Mouse (Mus musculus) ovary, adult 18-20 months (tissue): ENCODE measurements around the gene Ptpdc1.

ENCODE experiments used
- DNase-seq: peaks from one replicate; pipeline ENCODE4 v3.0.0; 2022; ENCODE audit warnings: low spot score, mixed read lengths

Gene Ptpdc1

DNA sequence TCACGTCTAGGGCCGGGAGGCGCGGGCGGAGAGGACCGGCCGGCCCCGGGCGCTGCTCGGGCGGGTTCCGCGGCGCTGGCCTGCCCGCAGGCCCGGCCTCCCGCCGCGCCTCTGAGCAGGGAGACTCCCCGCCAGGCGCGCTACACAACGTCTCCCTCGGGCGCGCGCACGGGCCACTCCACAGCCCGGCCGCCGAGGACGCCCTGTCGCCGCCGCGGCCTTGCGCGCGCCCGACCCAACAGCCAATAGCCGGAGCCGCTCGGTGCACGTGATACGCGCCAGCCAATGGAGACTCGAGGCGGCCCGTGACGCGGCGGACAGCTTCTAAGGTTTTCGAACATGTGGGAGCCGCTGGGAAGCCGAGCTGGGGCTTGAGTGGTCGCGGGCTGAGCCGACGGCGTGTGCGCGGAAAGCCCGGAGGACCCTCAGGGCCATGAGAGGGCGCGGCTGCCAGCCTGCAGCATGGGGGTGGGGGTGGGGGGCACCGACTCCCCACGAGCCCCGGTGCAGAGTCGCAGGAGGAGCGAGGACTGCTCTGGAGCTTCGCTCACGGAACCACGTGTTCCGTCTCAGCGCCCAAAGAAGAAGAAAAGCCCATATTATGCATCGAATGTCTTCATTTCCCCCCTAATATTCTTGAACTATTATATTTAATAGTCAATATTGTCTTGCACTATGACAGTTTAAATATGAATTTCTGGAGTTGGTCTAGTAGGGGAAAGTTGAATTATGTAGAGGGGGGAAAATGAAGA is at the start of gene Ptpdc1:
Gene Ptpdc1, minus strand, starts transcription at position 232 of the 752 bp plus-strand sequence.
- DNase-seq: peak; percentile 93

DNA sequence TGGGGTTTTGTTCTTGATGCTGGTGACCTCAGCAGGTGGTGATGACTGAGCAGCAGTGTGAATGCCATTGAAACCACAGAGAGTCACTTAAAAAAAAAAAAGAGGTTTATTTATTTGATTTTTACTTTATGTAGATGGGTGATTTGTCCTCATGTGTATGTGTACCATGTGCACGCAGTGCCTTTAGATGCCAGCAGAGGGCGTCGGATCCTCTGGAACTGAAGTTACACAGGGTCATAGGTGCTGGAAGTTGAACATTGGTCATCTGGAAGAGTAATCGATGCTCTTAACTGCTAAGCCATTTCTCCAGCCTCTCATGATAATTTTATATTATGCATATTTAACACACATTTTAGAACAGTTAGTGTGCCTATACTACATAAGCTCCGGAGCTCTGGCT is 49.1 kb upstream of the Ptpdc1 start:
- DNase-seq: no peak

DNA sequence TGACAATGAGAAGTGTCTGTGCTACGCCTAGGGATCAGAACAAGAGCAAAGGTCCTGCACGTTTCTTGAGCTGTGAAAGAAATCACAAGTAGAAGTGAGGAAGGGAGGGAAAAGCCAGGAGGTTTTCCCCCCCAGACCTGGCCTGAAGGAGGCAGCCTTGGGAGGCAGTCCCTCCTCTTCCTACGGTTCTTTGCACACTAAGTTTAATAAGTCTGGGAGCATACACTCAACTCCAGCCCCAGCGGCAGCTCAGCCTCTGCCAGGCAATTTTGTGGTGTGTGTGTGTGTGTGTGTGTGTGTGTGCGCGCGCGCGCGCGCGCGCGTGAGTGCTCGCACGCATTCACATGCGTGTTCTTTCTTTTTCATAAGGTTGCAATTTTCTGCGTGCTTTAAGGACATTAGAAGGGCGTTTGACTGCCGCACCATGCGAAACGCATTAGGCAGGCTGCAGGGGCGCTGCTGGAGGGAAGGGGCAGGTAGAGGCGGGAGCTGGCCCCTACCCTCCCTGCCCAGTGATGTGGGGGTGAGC is 46.9 kb upstream of the Ptpdc1 start:
- DNase-seq: no peak

DNA sequence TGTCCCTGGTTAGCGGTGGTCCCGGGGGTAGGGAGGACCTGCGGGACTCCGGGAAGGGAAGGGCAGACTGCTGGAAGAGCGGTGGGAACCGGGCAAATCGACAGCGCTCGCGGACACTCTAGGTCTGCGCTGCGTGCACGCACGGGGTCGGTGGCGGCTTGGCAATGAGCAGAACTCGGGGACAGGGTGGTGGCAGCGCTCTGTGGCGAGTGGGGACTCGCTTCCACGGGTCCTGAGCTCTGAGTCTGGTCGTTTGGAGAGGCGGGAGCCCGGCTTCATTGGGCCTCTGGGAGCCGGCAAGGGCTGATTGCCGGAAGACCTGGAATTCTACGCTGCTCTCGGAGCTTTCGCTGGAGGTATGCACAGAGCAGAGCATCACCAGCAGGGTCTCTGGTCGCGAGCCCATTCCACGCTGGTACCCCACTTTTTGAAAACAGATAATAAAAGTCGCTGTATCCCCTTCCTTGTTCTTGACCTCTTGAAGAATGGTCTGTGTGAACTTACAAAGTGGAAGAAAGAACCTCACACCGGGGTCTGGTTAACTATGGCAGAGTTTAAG is 43.6 kb upstream of the Ptpdc1 start:
- DNase-seq: no peak

DNA sequence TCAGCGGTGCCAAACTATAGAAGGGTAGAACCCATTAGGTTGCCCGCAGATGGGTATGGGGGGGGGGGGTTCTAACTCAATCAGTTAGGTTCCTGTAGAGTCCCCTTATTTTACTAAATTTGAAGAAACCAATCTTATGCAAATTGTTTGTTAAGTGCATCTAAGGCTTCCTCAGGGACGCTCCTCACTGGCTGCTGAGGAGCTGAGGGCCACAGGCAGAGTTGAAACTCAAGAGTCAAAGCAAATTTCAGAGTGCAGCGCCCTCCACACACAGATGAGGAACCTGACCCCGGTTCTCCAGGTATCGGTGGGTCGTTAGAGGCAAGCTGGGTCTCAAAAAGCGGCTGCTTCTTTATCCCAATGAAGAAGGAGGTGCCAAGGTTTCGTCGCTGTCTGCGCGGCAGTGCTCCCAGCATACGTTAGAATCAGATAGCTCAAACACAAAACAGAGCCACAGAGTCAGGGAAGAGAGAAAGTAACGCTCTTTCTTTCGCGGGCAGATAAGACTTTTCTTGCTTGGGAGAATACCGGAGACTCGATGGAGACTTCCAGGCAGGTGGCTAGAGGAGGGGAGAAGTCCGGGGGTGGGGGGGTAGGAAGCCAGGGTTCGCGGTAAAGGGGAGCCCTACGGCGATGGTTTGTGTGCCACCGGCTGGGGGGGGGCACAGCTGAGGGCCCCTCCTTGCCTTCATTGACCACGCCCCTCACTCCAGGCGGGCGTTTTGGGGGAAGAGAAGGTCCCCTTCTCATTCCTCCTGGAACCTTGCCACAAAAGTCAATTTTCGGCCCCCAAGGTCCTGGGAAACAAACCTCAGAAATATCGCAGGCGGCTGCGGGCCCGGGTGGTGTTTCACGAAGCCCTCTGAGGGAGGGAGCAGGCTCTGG is 42.9 kb upstream of the Ptpdc1 start:
- no peak for DNase-seq

DNA sequence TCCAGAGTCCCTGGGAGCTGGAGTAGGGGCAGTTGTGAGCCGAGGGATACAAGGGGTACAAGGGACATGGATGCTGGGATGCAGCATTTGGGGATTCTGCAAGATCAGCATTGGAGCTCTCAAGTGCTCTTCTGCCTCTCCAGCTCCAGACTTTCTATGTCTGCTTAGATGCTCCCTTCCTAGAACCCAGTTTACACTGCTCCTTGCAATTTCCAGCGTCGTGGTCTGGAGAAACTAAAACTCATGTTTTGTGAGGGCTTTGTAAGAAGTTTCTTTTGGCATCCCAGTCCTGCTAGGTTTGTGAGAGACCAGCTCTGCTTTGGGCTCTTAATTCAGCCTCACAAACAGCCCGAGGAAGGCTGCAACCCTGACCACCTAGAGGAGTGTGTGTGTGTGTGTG is 42.0 kb upstream of the Ptpdc1 start:
- DNase-seq: no peak

DNA sequence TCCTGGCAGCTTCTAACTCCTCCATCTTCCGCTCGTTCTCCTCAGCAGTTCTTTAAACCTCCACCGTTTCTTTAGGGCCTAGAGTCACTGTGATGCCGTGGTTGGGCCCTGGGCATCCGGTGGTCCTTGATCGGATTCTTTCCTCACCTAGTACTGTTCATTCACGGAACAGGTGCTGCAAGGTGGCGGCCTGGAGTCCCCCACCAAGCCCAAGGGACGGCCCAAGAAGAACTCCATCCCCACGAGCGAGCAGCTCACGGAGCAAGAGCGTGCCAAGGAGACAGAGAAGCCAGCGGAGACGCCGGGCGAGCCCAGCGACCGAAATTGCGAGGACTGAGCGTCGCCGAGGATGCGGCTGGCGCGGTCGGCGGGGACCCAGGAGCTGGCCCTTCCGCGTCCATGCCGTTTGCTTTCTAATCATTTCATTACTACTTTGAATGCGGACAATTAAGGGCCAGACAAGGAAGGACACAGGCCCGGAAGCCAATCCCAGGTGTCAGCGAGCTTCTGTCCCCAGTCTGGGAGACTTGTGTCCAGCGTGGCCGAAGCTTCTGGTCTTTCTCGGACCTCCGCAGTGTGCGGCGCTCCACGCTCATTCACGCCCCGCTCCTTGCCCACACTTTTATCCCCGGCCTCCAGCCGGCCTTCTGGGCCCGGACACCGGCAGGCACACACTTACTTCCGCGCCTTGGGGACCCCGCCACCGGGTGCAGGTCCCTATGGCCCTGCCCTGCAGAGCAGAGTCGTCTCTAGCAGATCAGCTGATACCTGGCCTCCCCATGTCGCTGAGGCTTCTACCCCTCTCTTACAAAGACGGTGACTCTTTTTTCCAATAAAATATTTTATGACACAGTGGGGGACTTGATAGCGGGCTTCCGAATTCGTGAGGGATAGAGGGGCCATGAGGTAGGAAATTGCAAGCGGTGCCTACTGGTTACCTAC is 40.5 kb upstream of the Ptpdc1 start:
- no peak for DNase-seq

DNA sequence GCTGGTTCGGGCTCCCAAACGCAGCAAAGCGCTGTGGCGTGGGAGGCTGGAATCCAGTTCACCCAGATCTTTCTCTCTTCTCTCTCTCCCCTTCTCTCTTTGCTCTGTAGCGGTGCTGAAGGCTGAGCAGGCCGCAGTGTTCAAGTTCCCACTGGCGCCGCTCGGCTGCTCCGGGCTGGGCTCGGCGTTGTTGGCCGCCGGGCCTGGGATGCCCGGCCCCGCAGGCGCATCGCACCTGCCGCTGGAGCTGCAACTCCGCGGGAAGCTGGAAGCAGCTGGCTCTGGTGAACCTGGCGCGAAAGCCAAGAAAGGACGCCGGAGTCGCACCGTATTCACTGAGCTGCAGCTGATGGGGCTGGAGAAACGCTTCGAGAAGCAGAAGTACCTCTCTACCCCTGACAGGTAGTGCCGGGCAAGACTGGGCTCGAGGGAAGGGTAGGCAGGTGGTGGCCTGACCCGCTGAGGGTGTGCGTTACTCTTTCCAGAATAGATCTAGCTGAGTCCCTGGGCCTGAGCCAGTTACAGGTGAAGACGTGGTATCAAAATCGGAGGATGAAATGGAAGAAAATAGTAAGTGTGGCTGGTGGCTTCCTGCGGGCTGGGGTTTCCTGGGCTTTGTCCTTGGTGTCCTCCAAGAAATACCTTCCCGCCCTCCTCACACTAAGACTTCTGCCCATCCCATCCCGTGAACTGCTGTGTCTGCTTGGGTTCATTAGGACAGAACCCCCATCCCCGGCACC is 39.6 kb upstream of the Ptpdc1 start:
- no peak for DNase-seq

DNA sequence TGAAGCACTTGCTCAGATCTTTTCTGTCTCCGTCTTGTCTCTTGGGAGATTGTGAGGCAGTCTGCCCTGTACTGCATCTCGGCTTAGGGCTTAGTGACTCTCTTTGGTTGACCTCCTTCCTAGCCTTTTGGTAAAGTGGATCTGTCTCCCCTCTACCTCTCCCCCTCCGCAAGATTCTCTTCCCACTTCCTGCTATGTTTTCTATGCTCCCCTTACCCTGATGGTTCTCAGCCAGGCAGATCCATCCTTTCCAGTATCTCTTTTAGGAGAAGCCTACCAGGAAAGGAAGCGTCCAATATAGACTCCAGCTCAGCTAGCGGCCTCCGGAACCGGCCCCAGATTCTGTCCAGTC is 38.5 kb upstream of the Ptpdc1 start:
- DNase-seq: no peak

DNA sequence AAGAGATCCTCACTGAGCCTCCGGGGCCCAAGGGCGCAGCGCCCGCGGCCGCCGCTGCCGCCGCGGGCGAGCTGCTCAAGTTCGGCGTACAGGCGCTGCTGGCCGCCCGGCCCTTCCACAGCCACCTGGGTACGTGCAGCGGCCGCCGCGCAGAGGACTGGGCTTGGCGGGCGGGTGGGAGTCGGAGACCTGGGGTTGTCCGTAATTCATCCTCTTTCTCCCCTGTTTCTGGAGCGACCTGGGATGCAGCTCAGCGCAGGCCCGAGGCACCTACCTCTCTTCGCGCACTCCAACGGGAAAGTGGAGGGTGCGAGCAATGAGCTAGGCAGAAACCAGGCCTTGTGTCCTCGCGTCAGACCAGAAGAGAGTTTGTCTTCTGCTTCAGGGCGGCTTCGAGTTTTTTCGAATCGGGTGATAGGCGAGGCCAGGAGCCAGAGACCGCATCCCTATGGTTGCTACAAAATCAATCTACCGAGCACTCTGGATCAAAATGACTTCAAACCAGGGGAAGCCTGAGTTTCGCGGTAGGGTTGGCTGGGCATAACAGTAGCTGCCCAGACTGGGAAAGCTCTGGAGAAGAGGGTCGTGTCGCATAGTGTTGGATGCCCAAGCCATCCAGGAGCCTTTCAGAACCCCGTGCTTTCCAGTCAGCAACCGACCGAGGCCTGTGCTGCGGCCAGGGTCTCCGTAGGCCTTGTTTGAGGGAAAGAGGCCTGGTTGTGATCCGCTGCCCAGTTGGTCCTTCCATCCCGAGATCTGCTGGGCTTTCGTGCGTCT is 37.9 kb upstream of the Ptpdc1 start:
- no peak for DNase-seq

DNA sequence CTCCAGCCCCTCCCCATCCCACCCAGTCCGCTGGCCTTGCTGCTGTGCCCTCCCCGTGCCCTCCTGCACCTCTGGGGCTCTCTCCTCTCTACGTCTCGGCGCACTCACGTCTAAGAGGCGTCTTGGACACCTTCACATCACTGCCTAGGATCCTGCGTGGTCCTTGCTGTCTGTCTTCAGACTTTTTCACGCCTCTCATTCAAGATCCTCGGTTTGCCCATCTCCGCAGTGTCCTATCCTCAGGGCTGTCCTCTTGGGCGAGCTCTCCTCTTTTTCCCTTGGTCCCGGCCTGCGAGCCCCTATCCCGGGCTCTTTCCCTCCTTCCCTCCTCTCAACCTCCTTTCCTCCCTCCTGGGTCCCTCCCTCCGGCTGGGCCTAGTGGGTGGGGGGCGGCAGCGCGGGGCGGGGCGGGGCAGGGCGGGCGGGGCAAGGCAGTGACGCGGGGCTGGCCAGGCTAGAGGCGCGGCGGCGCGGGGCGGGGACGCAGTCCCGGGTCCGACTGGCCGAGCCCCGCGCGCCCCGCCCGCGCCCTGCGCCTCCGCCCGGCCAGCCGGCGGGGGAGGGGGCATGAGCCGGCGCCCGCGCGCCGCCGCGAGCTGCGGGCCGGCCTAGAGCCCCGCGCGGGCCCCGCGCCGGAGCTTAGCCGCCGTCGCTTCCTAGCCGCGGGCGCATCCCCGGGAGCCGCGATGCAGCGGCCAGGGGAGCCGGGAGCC is 37.1 kb upstream of the Ptpdc1 start, which contains the start of gene Barx1:
Gene Barx1, plus strand, starts transcription at position 568 of the 713 bp plus-strand sequence.
- no peak for DNase-seq

DNA sequence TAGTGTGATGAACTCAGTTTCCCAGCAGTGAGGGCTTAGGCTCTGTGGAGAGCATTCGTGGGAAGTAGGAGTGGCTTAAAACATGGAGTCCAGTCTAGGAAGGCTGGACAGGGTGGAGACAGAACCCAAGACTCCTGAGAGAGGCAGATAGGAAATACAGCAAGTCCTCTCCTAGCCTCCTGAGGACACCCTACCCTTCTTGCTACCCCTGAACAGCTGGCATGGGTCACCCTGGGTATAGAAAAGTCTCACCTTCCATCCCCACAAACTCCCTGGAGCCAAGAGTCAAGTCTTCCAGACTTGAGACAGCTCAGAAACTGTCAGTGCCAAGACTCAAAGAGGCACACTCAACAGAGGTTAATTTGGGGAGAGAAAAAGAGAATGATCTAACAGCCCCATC is 36.1 kb upstream of the Ptpdc1 start:
- no peak for DNase-seq

DNA sequence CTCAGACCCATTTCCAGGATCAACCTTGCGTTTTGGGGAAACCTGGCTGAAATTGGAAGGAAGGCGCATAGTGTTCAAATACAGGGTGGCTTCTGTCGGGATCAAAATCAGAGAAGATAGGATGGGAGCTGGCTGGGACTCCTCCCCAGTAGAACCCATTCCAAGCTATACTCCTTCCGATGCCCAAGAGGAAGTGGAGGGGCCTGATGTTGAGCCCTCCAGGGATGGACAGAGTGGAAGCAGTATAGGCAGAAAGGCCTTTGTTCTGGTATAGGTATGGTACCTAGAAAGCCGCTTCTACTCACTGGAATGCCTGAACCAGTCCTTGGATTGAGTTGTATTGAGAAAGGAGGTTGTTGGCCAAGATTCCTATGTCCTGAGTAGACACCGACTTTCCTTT is 35.3 kb upstream of the Ptpdc1 start:
- no peak for DNase-seq

DNA sequence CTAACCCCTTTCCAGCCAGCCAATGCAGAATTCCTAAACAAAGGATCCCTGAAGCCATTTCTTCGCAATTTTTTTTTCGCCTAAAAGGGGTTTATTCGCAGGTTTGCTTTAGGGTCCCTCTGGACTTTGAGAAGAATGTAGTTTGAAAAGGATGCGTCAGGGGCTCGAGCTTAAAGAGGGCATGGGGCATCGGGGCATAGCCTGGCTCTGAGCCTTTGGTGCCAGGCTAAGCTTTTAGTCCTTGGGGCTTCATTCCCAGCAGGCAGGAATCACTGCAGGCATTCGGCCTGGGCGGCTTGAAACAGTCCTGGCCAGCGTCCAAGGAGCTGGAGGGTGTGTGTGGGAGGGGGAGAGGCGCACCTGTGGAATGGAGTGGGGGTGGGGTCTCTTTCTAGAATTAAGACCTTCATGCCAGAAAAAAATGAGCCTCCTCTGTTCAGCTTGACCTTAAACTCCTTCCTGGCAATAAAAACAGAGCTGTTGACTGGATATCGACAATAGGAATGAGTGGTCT is 34.8 kb upstream of the Ptpdc1 start:
- DNase-seq: no peak

DNA sequence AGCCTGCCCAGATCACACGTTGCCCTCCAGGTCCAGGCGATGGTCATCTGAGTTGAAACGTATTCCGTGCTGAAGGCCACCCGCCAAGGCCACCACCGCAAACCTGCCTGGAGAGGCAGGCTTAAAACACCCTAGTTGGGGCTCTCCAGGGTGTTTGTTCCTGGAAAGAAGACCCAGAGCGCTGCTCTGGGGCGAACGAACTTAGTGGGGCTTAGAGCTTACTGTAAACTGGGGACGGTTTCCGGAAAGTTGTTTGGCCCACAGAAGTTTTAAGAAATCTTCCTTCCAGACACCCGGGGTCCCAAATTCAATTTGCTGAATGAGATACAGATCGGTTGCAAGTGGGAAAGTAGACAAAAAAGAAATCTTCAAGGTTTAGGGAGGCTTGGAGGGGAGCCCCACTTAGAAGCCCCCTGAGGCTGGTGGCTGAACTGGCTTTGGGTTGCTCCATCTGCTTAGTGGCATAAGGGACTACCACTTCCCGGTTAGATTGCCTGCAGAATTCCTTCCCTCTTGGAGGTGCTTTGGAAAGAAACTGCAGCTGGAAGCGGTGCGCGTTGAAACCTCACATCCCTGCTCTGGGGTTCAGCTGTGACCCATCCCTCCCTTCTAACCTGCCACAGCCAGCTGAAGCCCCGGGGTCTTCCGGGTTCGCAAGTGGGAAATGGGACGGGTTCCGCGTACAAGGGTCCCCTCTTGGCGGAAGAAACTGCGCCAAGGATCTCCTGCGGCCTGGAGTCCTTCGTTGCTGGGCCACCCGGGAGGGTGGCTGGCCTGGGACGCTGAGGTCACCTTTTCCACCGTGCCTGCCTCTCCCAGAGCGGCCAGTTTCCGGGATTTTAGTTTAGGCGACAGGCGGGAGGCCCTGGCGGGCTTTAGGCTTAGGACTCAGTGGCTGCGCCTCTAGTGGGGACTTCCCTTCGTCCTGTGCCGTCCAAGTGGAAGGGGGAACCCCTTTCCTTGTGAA is 34.1 kb upstream of the Ptpdc1 start:
- no peak for DNase-seq

DNA sequence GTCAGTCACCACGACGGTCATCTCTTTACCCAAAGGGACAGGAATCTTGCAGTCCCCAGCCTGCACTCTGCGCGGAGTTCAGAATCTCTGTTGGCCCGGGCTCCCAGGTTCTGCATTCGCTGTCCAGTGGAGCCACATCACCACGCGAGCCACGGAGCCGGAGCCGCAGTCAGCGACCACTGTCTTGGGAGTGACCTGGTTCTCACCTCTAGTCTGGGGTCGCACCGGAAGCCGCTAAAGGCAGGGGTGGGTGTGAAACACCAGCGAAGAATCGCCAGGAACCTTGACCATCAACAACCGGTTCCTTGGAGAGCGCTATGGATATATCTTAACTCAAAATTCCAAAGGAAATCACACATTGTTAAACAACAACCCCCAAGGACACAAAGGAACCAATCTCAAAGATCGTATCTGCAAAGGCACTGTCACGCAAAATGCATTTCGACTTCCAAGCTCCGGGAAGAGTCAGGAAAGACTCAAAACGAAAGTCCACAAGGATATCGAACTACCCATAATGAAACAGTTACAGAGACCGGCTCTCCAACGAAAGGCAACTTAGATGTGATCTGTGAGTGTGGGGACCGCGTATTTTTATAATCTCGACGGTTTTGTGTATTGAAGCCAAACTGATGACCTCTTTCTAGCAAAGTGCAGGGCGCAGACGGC is 33.3 kb upstream of the Ptpdc1 start:
- DNase-seq: no peak

DNA sequence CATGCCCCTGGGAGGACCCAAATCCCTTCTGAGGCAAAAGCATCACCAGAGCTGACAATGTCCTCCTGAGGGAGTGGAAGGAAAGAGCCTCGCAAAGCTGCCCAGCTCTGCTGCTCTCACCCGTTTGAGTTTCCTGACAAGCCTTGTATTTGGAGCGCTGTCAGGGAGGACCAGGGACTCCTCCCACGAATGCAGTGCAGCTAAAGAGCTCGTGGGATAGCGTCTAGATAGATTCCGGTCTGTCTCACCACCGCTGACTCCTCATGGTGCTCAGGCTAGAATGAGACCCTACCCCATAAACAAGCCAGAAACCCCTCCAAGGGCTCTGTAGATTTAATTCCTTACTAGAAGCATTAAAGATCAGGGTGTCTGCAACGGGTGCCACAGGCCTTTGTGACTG is 32.3 kb upstream of the Ptpdc1 start:
- DNase-seq: no peak
